Mouse (Mus musculus): ENCODE measurements around the gene Psmb3.

GRCm38 (mm10) chr11:97669268-97669667, 33.9 kb upstream of the Psmb3 start:
- no peak for TF ChIP-seq CTCF (IDR thresholded peaks at IDR 0.05)
- no peak for TF ChIP-seq POLR2A (IDR thresholded peaks at IDR 0.05; ENCODE audit: insufficient read depth, low read depth, low read length)
- no peak for TF ChIP-seq EP300 (IDR thresholded peaks at IDR 0.05; ENCODE audit: insufficient read depth, low read depth, low read length)
